ENCODE assay signal across 14 mouse cellular contexts in the genomic region with DNA sequence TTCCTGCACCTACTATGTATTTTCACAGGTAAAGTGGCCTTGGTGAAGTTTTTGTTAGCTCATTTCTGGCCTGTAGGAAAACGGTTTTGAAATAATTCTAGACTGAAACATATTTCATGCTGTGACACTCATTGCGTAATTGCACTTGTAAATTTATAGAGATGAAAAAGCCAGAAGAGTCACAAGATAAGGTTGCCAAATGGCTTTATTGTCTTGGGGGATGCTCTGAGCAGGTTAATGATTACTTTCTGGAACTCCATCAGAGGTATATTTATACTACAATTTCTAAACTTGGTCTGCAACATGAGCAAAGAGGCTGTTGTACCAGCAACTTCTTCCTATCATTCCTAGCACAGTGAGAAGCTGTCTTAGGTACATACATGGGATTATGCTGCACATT.
"Had no signal": no experiment of that assay in that cellular context is flagged by ENCODE, and none has a peak within 500 bp of the region (broad histone marks: within the 10 kb centered on the region; RNA-seq: fewer than 3 reads in every experiment).

No protein-coding gene starts in this region.

- H3K4me2 ChIP-seq: lung, embryonic 14.5 days; midbrain, embryonic 13.5 days; midbrain, embryonic 15.5 days; neural tube, embryonic 12.5 days had no signal

- ATAC-seq: midbrain, embryonic 13.5 days; midbrain, embryonic 15.5 days had no signal

- H3K9ac ChIP-seq: lung, embryonic 14.5 days; midbrain, embryonic 13.5 days; midbrain, embryonic 15.5 days; neural tube, embryonic 12.5 days had no signal

- H3K4me3 ChIP-seq: midbrain, embryonic 10.5 days; midbrain, embryonic 13.5 days; midbrain, embryonic 15.5 days; neural tube, embryonic 12.5 days had no signal

- H3K27me3 ChIP-seq: midbrain, embryonic 13.5 days; midbrain, embryonic 15.5 days; neural tube, embryonic 12.5 days had no signal

- H3K36me3 ChIP-seq: midbrain, embryonic 10.5 days; midbrain, embryonic 13.5 days; midbrain, embryonic 15.5 days; neural tube, embryonic 12.5 days had no signal

- H3K27ac ChIP-seq: midbrain, embryonic 10.5 days; midbrain, embryonic 13.5 days; midbrain, embryonic 15.5 days; neural tube, embryonic 12.5 days had no signal

- DNase-seq: lung, adult 18-20 months; lung, embryonic 14.5 days; lung, postnatal 10 days; lung, postnatal 4 days; right cerebral cortex, postnatal 14 days; right cerebral cortex, postnatal 4 days; spleen, adult 18-20 months; thymus, adult 18-20 months; thymus, postnatal 14 days; thymus, postnatal 36 days had no signal

- H3K9me3 ChIP-seq: midbrain, embryonic 13.5 days; midbrain, embryonic 15.5 days; neural tube, embryonic 12.5 days had no signal

- H3K4me1 ChIP-seq: midbrain, embryonic 10.5 days; midbrain, embryonic 13.5 days; midbrain, embryonic 15.5 days; neural tube, embryonic 12.5 days had no signal
